Mouse (Mus musculus): Measurements from ENCODE around the gene Itsn1. TPM values are rescaled to one million over a fixed set of nuclear protein-coding genes. Genes with fewer than 3 reads are reported as not detected.

Gene Itsn1
- polyA plus RNA-seq, 1 experiment from 2014 or later, result 32.5 TPM

DNA sequence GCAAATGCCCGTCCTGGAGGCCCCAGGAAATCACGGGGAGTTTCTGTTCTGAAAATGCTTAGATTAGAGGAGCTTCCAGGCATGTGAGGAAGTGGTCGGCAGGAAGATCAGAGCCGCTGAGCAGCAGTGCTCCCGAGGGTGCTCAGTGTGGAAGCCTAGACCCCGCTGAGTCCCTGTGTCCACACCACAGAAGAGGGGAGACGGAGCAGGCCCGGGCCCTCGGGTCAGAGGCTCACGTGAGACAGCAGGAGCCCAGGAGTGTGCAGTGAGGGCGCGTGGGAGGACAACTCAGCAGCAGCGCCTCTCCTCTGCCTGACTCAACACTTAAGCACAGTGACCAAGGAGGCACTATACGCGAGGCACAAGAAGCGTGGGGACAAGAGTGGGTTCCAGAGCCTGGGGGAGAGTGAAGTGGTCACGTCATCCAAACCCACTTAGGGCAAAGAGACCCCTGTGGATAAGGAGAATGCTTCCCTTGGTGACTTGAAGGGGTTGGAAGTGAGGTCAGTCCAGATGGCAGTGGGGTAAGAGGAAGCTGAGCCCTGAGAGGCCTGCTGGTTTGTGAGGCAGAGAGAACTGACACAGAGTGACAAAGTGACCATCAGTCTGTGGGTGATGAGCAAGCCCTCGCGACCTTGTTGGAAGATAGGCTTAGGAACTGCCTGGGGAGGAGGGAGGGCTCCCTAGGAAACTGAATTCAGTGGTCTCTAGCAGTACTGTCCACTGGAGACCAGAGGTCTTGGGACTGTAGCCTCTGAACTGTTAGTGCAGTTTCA lies 122.6 kb downstream of the Itsn1 start:
- H3K9ac ChIP-seq (ENCODE audit: low read length), result no peak overlapping the region
- no peaks in the 10 kb centered on the region for H3K9me3 ChIP-seq (ENCODE audit: control insufficient read depth, low read length)
- no peak overlapping the region for H3K4me3 ChIP-seq (ENCODE audit: low read depth, low read length)
- no peak overlapping the region for H3K27ac ChIP-seq (replicated peaks; ENCODE audit: low read depth, low read length)
- no peaks in the 10 kb centered on the region for H3K27me3 ChIP-seq (ENCODE audit: control insufficient read depth, insufficient read depth, low read length)
- H3K36me3 ChIP-seq (ENCODE audit: control insufficient read depth, insufficient read depth, low read length), result peaks cover 5% of the 10 kb centered on the region
- no peak for DNase-seq (ENCODE audit: low spot score)
- 87% methylated on average over 19 of the region's 19 CpGs for WGBS
- H3K4me2 ChIP-seq (ENCODE audit: low read depth, severe bottlenecking), result no peak overlapping the region
- no peak for ATAC-seq (ENCODE audit: insufficient number of reproducible peaks, low FRiP score, low TSS enrichment, low read depth)
- peaks cover 1% of the 10 kb centered on the region; the same call in 1 of the 2 replicates for H3K4me1 ChIP-seq (ENCODE audit: control insufficient read depth, insufficient read depth, low read length)

DNA sequence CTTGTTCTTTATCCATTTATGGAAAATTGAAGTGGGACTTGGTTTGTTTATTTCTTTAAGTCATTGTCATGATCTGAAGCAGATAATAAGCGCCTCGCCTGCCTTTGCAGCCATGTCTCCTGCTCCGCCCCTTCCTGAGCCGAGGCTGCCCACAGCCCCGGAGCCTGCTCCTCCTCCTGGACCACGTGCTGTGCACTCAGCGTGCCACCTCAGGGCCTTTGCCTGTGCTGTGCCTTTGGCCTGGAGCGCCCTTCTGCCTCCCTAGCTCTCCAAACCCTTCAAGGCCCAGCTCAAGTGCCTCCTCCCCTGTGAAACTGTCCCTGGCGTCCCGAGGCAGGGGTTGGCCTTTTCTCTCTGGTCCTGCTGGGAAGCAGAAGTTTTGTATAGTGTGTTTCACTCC lies 123.7 kb downstream of the Itsn1 start:
- 88% methylated on average over 10 of the region's 10 CpGs for WGBS

DNA sequence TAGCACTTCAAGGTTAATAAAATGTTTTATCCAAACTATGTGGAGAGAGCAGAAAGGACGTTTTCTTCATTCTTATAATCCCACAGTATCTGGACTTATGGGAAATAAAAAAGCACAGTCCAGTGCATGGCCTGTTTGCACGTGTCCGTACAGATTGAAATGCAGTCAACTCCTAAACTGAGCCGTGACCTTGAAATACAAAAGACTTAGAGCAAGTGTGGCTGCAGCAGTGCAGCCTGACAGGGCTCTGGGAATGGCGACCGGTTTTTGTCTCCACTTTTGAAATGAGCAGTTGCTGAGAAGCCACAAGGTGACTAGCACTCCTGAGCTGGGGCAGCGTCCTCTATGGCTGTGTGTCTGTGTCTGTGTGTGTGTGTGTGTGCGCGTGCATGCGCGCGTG lies 124.1 kb downstream of the Itsn1 start:
- 93% methylated on average over 12 of the region's 12 CpGs for WGBS

More for the DNA sequence above, 123.7 kb downstream of the Itsn1 start:
- no peaks in the 10 kb centered on the region for H3K9me3 ChIP-seq (ENCODE audit: control insufficient read depth, low read length)
- H3K4me1 ChIP-seq (ENCODE audit: control insufficient read depth, insufficient read depth, low read length), result no peaks in the 10 kb centered on the region
- H3K4me3 ChIP-seq (ENCODE audit: low read depth, low read length), result no peak overlapping the region
- no peaks in the 10 kb centered on the region for H3K27me3 ChIP-seq (ENCODE audit: control insufficient read depth, insufficient read depth, low read length)
- no peak overlapping the region for H3K9ac ChIP-seq (ENCODE audit: low read length)
- peaks cover 5% of the 10 kb centered on the region for H3K36me3 ChIP-seq (ENCODE audit: control insufficient read depth, insufficient read depth, low read length)
- ATAC-seq (ENCODE audit: insufficient number of reproducible peaks, low FRiP score, low TSS enrichment, low read depth), result no peak
- H3K27ac ChIP-seq (replicated peaks; ENCODE audit: low read depth, low read length), result no peak overlapping the region
- no peak overlapping the region for H3K4me2 ChIP-seq (ENCODE audit: low read depth, severe bottlenecking)
- no peak for DNase-seq (ENCODE audit: low spot score)

DNA sequence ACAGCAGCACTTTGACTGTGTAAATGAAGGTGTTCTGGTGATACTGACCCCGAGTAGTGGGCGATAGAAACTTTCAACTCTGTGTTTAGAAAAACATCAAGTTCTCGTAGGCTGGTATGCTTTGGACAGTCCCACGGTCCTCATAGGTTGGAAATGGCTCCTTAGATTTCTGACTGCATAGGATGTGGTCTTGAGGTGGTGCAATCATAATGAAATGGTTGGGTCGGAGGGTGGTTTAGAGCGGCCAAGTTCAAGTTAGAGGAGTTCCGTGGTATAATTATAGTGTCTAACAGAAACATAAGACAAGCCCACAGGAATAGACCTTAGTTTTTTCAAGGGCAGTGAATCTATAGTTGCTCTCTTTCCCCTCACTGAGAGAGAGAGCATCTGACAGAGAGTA lies 129.6 kb downstream of the Itsn1 start:
- WGBS, result 94% methylated on average over 7 of the region's 7 CpGs
- peaks cover 6% of the 10 kb centered on the region; the same call in 1 of the 2 replicates for H3K4me1 ChIP-seq (ENCODE audit: control insufficient read depth, insufficient read depth, low read length)
- H3K4me3 ChIP-seq (ENCODE audit: low read depth, low read length), result no peak overlapping the region
- no peak overlapping the region for H3K9ac ChIP-seq (ENCODE audit: low read length)
- DNase-seq (ENCODE audit: low spot score) (no peak), ATAC-seq (ENCODE audit: insufficient number of reproducible peaks, low FRiP score, low TSS enrichment, low read depth) (no peak)
- no peak overlapping the region for H3K4me2 ChIP-seq (ENCODE audit: low read depth, severe bottlenecking)
- no peaks in the 10 kb centered on the region; the same call in 1 of the 2 replicates for H3K36me3 ChIP-seq (ENCODE audit: control insufficient read depth, insufficient read depth, low read length)
- no peak overlapping the region for H3K27ac ChIP-seq (replicated peaks; ENCODE audit: low read depth, low read length)
- no peaks in the 10 kb centered on the region for H3K9me3 ChIP-seq (ENCODE audit: control insufficient read depth, low read length)
- no peaks in the 10 kb centered on the region for H3K27me3 ChIP-seq (ENCODE audit: control insufficient read depth, insufficient read depth, low read length)

More for the DNA sequence above, 124.1 kb downstream of the Itsn1 start:
- no peaks in the 10 kb centered on the region for H3K27me3 ChIP-seq (ENCODE audit: control insufficient read depth, insufficient read depth, low read length)
- H3K9me3 ChIP-seq (ENCODE audit: control insufficient read depth, low read length), result no peaks in the 10 kb centered on the region
- peaks cover 5% of the 10 kb centered on the region for H3K36me3 ChIP-seq (ENCODE audit: control insufficient read depth, insufficient read depth, low read length)
- no peak overlapping the region for H3K9ac ChIP-seq (ENCODE audit: low read length)
- no peaks in the 10 kb centered on the region for H3K4me1 ChIP-seq (ENCODE audit: control insufficient read depth, insufficient read depth, low read length)
- H3K4me2 ChIP-seq (ENCODE audit: low read depth, severe bottlenecking), result no peak overlapping the region
- no peak overlapping the region for H3K27ac ChIP-seq (replicated peaks; ENCODE audit: low read depth, low read length)
- H3K4me3 ChIP-seq (ENCODE audit: low read depth, low read length), result no peak overlapping the region
- ATAC-seq (ENCODE audit: insufficient number of reproducible peaks, low FRiP score, low TSS enrichment, low read depth) (no peak), DNase-seq (ENCODE audit: low spot score) (no peak)

DNA sequence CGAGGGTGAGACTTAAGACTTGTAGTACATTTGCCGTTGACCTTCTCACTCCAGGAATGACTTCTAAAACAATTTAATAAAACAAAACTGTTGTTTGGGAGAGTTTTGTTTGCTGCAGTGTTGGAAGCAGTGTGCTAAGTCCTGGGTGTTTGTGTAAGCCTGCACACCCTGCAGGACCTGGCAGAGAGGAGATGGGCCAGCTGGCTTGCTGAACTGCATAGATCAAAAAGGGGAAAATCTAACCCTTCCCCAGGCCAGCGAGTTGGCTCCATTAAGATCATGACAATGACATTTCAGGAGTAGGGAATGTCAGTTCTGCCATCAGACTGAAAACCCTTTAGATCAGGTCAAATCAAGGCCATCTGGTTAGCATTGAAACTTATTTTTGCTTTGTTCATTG lies 130.1 kb downstream of the Itsn1 start:
- 94% methylated on average over 3 of the region's 3 CpGs for WGBS
- DNase-seq (ENCODE audit: low spot score), result no peak
- Histone ChIP-seq H3K9ac (ENCODE audit: low read length) (no peak overlapping the region), H3K27ac (replicated peaks; ENCODE audit: low read depth, low read length) (no peak overlapping the region), H3K4me1 (ENCODE audit: control insufficient read depth, insufficient read depth, low read length) (peaks cover 6% of the 10 kb centered on the region; the same call in 1 of the 2 replicates), H3K4me2 (ENCODE audit: low read depth, severe bottlenecking) (no peak overlapping the region), H3K27me3 (ENCODE audit: control insufficient read depth, insufficient read depth, low read length) (no peaks in the 10 kb centered on the region), H3K4me3 (ENCODE audit: low read depth, low read length) (no peak overlapping the region), H3K9me3 (ENCODE audit: control insufficient read depth, low read length) (no peaks in the 10 kb centered on the region), H3K36me3 (ENCODE audit: control insufficient read depth, insufficient read depth, low read length) (peaks cover 1% of the 10 kb centered on the region; the same call in 1 of the 2 replicates)
- no peak for ATAC-seq (ENCODE audit: insufficient number of reproducible peaks, low FRiP score, low TSS enrichment, low read depth)

DNA sequence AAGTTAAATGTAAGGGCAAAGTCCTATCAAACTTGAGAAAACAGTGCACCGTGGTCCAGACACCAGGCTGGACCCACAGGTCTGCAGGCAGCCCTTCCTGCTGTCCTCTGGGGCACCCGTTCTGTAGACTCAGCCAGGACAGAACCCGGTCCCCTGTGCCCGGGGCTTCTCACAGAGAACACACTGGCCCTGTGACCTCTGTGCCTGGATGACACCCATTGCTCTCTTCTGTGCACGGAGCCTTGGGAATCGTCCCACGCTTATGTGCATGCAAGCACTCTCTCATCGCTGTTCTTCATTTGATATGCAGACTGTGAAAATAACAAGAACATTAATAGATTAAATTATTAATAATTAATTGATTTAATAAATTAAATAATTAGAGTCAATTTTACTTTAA lies 130.9 kb downstream of the Itsn1 start:
- H3K9ac ChIP-seq (ENCODE audit: low read length), result no peak overlapping the region
- no peak overlapping the region for H3K4me3 ChIP-seq (ENCODE audit: low read depth, low read length)
- H3K9me3 ChIP-seq (ENCODE audit: control insufficient read depth, low read length), result no peaks in the 10 kb centered on the region
- 89% methylated on average over 8 of the region's 8 CpGs for WGBS
- DNase-seq (ENCODE audit: low spot score), result no peak
- ATAC-seq (ENCODE audit: insufficient number of reproducible peaks, low FRiP score, low TSS enrichment, low read depth), result no peak
- H3K27me3 ChIP-seq (ENCODE audit: control insufficient read depth, insufficient read depth, low read length), result no peaks in the 10 kb centered on the region
- H3K27ac ChIP-seq (replicated peaks; ENCODE audit: low read depth, low read length), result no peak overlapping the region
- peaks cover 2% of the 10 kb centered on the region; the same call in 1 of the 2 replicates for H3K36me3 ChIP-seq (ENCODE audit: control insufficient read depth, insufficient read depth, low read length)
- H3K4me1 ChIP-seq (ENCODE audit: control insufficient read depth, insufficient read depth, low read length), result peaks cover 6% of the 10 kb centered on the region; the same call in 1 of the 2 replicates
- H3K4me2 ChIP-seq (ENCODE audit: low read depth, severe bottlenecking), result no peak overlapping the region

DNA sequence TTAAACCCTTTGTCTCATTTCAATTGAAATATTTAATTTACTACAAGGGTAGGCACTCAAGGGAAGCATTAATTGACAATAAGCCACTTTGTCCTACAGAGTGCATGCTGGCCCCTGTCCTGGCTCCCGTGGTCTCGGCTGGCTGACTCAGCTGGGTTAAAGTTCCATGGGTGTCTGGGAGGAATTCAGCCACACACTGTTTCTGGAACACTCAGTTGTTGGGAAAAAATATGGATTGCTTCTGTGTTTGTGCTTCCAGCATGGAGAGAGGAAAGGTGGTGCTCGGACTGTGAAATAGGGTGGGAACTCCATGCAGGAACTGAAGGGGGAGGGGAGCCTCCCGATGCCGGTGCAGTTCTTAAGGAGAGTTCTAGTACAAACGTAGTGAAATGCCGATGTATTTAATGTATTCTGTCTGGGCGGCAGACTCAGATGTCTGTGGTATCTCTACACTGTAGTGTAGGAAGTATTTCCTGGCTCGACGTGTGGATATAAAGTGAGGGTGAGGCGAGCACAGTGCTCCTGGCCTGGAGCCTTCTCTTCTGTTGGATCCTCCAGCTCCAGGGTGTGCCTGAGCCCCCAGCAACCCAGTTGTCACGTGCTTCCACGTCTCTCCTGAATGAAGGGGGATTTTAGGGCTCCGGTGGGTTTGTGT lies 131.5 kb downstream of the Itsn1 start:
- no peak for DNase-seq (ENCODE audit: low spot score)
- H3K27ac ChIP-seq (replicated peaks; ENCODE audit: low read depth, low read length), result no peak overlapping the region

DNA sequence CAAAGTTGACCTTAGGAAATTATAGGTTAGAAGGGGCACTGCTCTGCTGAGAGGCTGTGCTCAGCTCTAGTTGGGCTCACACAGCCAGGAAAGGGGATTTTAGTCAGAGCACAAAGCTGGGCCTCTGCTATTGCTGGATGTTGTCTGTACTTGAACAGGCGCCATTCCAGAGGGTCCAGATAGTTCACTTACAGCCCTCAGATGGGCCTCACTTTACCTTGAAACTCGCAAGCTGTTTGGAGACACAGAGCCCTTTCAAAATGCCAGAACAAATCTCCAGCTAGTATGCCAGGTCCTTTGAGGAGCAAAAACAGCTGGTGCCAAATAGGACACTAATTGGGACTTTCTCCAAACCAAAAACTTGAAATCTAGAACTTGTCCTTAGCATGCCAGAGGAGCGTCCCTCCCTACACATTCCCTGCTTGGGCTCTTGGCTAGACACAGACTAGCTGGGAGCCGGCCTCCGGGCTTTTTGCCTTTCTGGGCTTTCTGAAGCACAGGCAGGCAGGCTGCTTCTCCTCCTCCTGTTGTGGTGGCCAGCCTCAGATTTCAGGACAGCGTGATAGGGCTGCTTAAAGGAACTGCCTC lies 132.8 kb downstream of the Itsn1 start:
- 68% methylated on average over 6 of the region's 6 CpGs for WGBS
- Histone ChIP-seq H3K9me3 (ENCODE audit: control insufficient read depth, low read length) (no peaks in the 10 kb centered on the region), H3K4me3 (ENCODE audit: low read depth, low read length) (no peak overlapping the region), H3K27me3 (ENCODE audit: control insufficient read depth, insufficient read depth, low read length) (no peaks in the 10 kb centered on the region), H3K27ac (replicated peaks; ENCODE audit: low read depth, low read length) (no peak overlapping the region), H3K4me1 (ENCODE audit: control insufficient read depth, insufficient read depth, low read length) (peaks cover 6% of the 10 kb centered on the region; the same call in 1 of the 2 replicates), H3K9ac (ENCODE audit: low read length) (no peak overlapping the region), H3K36me3 (ENCODE audit: control insufficient read depth, insufficient read depth, low read length) (peaks cover 2% of the 10 kb centered on the region; the same call in 1 of the 2 replicates), H3K4me2 (ENCODE audit: low read depth, severe bottlenecking) (no peak overlapping the region)
- ATAC-seq (ENCODE audit: insufficient number of reproducible peaks, low FRiP score, low TSS enrichment, low read depth) (no peak), DNase-seq (ENCODE audit: low spot score) (no peak)

More for the DNA sequence above, 131.5 kb downstream of the Itsn1 start:
- Histone ChIP-seq H3K27me3 (ENCODE audit: control insufficient read depth, insufficient read depth, low read length) (no peaks in the 10 kb centered on the region), H3K9me3 (ENCODE audit: control insufficient read depth, low read length) (no peaks in the 10 kb centered on the region), H3K9ac (ENCODE audit: low read length) (no peak overlapping the region), H3K36me3 (ENCODE audit: control insufficient read depth, insufficient read depth, low read length) (peaks cover 2% of the 10 kb centered on the region; the same call in 1 of the 2 replicates), H3K4me3 (ENCODE audit: low read depth, low read length) (no peak overlapping the region), H3K4me1 (ENCODE audit: control insufficient read depth, insufficient read depth, low read length) (peaks cover 6% of the 10 kb centered on the region; the same call in 1 of the 2 replicates), H3K4me2 (ENCODE audit: low read depth, severe bottlenecking) (no peak overlapping the region)
- no peak for ATAC-seq (ENCODE audit: insufficient number of reproducible peaks, low FRiP score, low TSS enrichment, low read depth)
- WGBS, result 82% methylated on average over 14 of the region's 14 CpGs
